12 mouse cellular contexts compared by ENCODE assay signal in genomic region chrY:90743811-90744220, GRCm38 (mm10). TPM values are rescaled to one million over a fixed set of nuclear protein-coding genes. Genes with fewer than 3 reads are reported as not detected.
A peak's percentile ranks its signal among the peaks of the same experiment; 100 is the strongest.
DNase-seq lines count a peak whose midpoint lies in the region; ATAC-seq and TF ChIP-seq lines count a peak whose summit lies in the region.
"Had no signal": no experiment of that assay in that cellular context is flagged by ENCODE, and none has a peak within 500 bp of the region (broad histone marks: within the 10 kb centered on the region; RNA-seq: fewer than 3 reads in every experiment).

No protein-coding gene starts in this region.

- no peak overlapping the region for H3K4me3 ChIP-seq in forebrain, embryonic 12.5 days (replicated peaks)
- no peak overlapping the region for H3K4me3 ChIP-seq in forebrain, embryonic 10.5 days
- peak overlapping the region; percentile 45 for H3K4me3 ChIP-seq in olfactory bulb, adult 2 months (ENCODE audit: insufficient read depth, low read depth, low read length)
- no peak overlapping the region for H3K4me3 ChIP-seq in heart, embryonic 11.5 days (ENCODE audit: low read depth, low read length)

- H3K36me3 ChIP-seq in forebrain, embryonic 12.5 days (replicated peaks) = peaks cover 48% of the 10 kb centered on the region
- H3K36me3 ChIP-seq in forebrain, embryonic 10.5 days (replicated peaks) = peaks cover 56% of the 10 kb centered on the region
- H3K36me3 ChIP-seq in heart, embryonic 11.5 days (ENCODE audit: control insufficient read depth, insufficient read depth, low read length) = peaks cover 42% of the 10 kb centered on the region

- no peak for ATAC-seq in forebrain, embryonic 12.5 days (ENCODE audit: low FRiP score)
- ATAC-seq in heart, embryonic 11.5 days (replicated peaks; ENCODE audit: insufficient number of reproducible peaks, low FRiP score, low TSS enrichment) = no peak

- H3K9ac ChIP-seq in forebrain, embryonic 12.5 days = no peak overlapping the region
- no peak overlapping the region for H3K9ac ChIP-seq in heart, embryonic 11.5 days (ENCODE audit: low read depth, low read length)

- peak overlapping the region; percentile 3; the same call in 1 of the 2 replicates for H3K4me2 ChIP-seq in forebrain, embryonic 12.5 days
- H3K4me2 ChIP-seq in heart, embryonic 11.5 days = no peak overlapping the region

- WGBS in forebrain, embryonic 12.5 days = 47% methylated on average over 2 of the region's 21 CpGs
- 81% methylated on average over 2 of the region's 21 CpGs for WGBS in forebrain, embryonic 10.5 days
- 42% methylated on average over 8 of the region's 21 CpGs for WGBS in olfactory bulb, adult 2 months
- WGBS in heart, embryonic 11.5 days (ENCODE audit: insufficient replicate concordance) = 50% methylated on average over 2 of the region's 21 CpGs

- H3K4me1 ChIP-seq in forebrain, embryonic 12.5 days = no peaks in the 10 kb centered on the region
- no peaks in the 10 kb centered on the region for H3K4me1 ChIP-seq in forebrain, embryonic 10.5 days
- H3K4me1 ChIP-seq in olfactory bulb, adult 2 months (ENCODE audit: control insufficient read depth, insufficient read depth, low read length) = no peaks in the 10 kb centered on the region
- H3K4me1 ChIP-seq in heart, embryonic 11.5 days (ENCODE audit: control insufficient read depth, insufficient read depth, low read length) = no peaks in the 10 kb centered on the region

- TF ChIP-seq POLR2A in olfactory bulb, adult 2 months (IDR thresholded peaks at IDR 0.05; ENCODE audit: insufficient read depth, low read depth, low read length) = no peak

- no peak for TF ChIP-seq CTCF in olfactory bulb, adult 2 months (IDR thresholded peaks at IDR 0.05; ENCODE audit: insufficient read depth, low read depth, low read length)

- no peaks in the 10 kb centered on the region for H3K27me3 ChIP-seq in forebrain, embryonic 12.5 days
- no peaks in the 10 kb centered on the region for H3K27me3 ChIP-seq in forebrain, embryonic 10.5 days (ENCODE audit: poor library complexity, severe bottlenecking)
- no peaks in the 10 kb centered on the region for H3K27me3 ChIP-seq in heart, embryonic 11.5 days (ENCODE audit: control insufficient read depth, insufficient read depth, low read length)

- peaks cover 52% of the 10 kb centered on the region for H3K9me3 ChIP-seq in forebrain, embryonic 12.5 days
- H3K9me3 ChIP-seq in forebrain, embryonic 10.5 days = peaks cover 62% of the 10 kb centered on the region
- peaks cover 46% of the 10 kb centered on the region for H3K9me3 ChIP-seq in heart, embryonic 11.5 days (replicated peaks; ENCODE audit: control insufficient read depth, low read length)

- no peak for DNase-seq in forebrain, embryonic 10.5 days (ENCODE audit: extremely low spot score, low spot score)
- peak; percentile 23 for DNase-seq in left cerebral cortex, adult 11 months (ENCODE audit: low spot score)
- DNase-seq in left cerebral cortex, adult 8-10 months (ENCODE audit: low spot score in 2 of 2) = no peak
- peak; percentile 12 for DNase-seq in thymus, postnatal 4 days
- DNase-seq in thymus, postnatal 14 days = no peak

- H3K27ac ChIP-seq in forebrain, embryonic 12.5 days = peak overlapping the region; percentile 25; the same call in 1 of the 2 replicates
- H3K27ac ChIP-seq in forebrain, embryonic 10.5 days = no peak overlapping the region
- no peak overlapping the region for H3K27ac ChIP-seq in olfactory bulb, adult 2 months (ENCODE audit: insufficient read depth, low read depth, low read length)
- no peak overlapping the region for H3K27ac ChIP-seq in heart, embryonic 11.5 days (ENCODE audit: low read depth, low read length)

RNA-seq across cellular contexts. Expression of gene Gm21860, which starts 10.8 kb away (rescaled TPM):
- polyA plus RNA-seq in forebrain, embryonic 12.5 days (2016; fragmentation: Nextera tagmentation; extraction: Ambion mirVana) = not detected in 2 replicates
- not detected in 2 replicates for polyA plus RNA-seq in forebrain, embryonic 10.5 days (2016; fragmentation: Nextera tagmentation; extraction: Ambion mirVana)
- not detected for total RNA-seq in left cerebral cortex, adult 8-10 months (2022)
- not detected in 2 replicates for polyA plus RNA-seq in olfactory bulb, adult 2 months (2012; ENCODE audit: insufficient read depth, insufficient read length, low replicate concordance, missing spikeins)
- polyA plus RNA-seq in heart, embryonic 11.5 days (2014; fragmentation: Nextera tagmentation; extraction: Ambion mirVana) = not detected in 2 replicates
- total RNA-seq: adrenal gland, adult 18-20 months; common myeloid progenitor, adult 5-6 weeks; left cerebral cortex, postnatal 10 days had no signal
- polyA plus RNA-seq: frontal cortex, adult 2 months had no signal

RNA-seq across cellular contexts. Expression of gene Gm47283, which starts 40.7 kb away (rescaled TPM):
- not detected in 2 replicates for polyA plus RNA-seq in forebrain, embryonic 12.5 days (2016; fragmentation: Nextera tagmentation; extraction: Ambion mirVana)
- not detected in 2 replicates for polyA plus RNA-seq in forebrain, embryonic 10.5 days (2016; fragmentation: Nextera tagmentation; extraction: Ambion mirVana)
- not detected for total RNA-seq in left cerebral cortex, adult 8-10 months (2022)
- polyA plus RNA-seq in olfactory bulb, adult 2 months (2012; ENCODE audit: insufficient read depth, insufficient read length, low replicate concordance, missing spikeins) = not detected in 2 replicates
- not detected in 2 replicates for polyA plus RNA-seq in heart, embryonic 11.5 days (2014; fragmentation: Nextera tagmentation; extraction: Ambion mirVana)
- total RNA-seq: adrenal gland, adult 18-20 months; common myeloid progenitor, adult 5-6 weeks; left cerebral cortex, postnatal 10 days had no signal
- polyA plus RNA-seq: frontal cortex, adult 2 months had no signal

Comparison
In these comparisons a context has a peak if more than half of its experiments do, and no peak if none do; other contexts are left out.
1. DNase-seq: peak in left cerebral cortex, adult 11 months (single experiment) and thymus, postnatal 4 days (single experiment); none in forebrain, embryonic 10.5 days (single experiment), left cerebral cortex, adult 8-10 months (0 of 2) and thymus, postnatal 14 days (single experiment).